Mouse (Mus musculus): Measurements from ENCODE around the gene Dusp28.

The Dusp28 gene

GRCm38 (mm10) chr1:92877431-92877978 lies 29.3 kb upstream of the Dusp28 start:
- Histone ChIP-seq H3K36me3 (ENCODE audit: insufficient read depth, low read length) (no peaks in the 10 kb centered on the region), H3K4me1 (replicated peaks; ENCODE audit: low read depth, low read length) (peaks cover 11% of the 10 kb centered on the region), H3K4me3 (replicated peaks; ENCODE audit: low read length) (no peak overlapping the region), H3K27me3 (ENCODE audit: insufficient read depth, low read length) (peaks cover 40% of the 10 kb centered on the region), H3K9me3 (ENCODE audit: low read length) (no peaks in the 10 kb centered on the region)
- TF ChIP-seq NANOG (IDR thresholded peaks at IDR 0.05; ENCODE audit: borderline replicate concordance, low read length) (no peak), CTCF (conservative IDR thresholded peaks at IDR 0.05; ENCODE audit: low read length) (no peak), POU5F1 (IDR thresholded peaks at IDR 0.05; ENCODE audit: borderline replicate concordance, low read length) (no peak)

GRCm38 (mm10) chr1:92878066-92878741 lies 28.6 kb upstream of the Dusp28 start:
- TF ChIP-seq NANOG (IDR thresholded peaks at IDR 0.05; ENCODE audit: borderline replicate concordance, low read length), result no peak
- no peak for TF ChIP-seq POU5F1 (IDR thresholded peaks at IDR 0.05; ENCODE audit: borderline replicate concordance, low read length)
- TF ChIP-seq CTCF (conservative IDR thresholded peaks at IDR 0.05; ENCODE audit: low read length), result no peak
- Histone ChIP-seq H3K27me3 (ENCODE audit: insufficient read depth, low read length) (peaks cover 40% of the 10 kb centered on the region), H3K36me3 (ENCODE audit: insufficient read depth, low read length) (no peaks in the 10 kb centered on the region), H3K4me1 (replicated peaks; ENCODE audit: low read depth, low read length) (peaks cover 16% of the 10 kb centered on the region), H3K4me3 (replicated peaks; ENCODE audit: low read length) (no peak overlapping the region), H3K9me3 (ENCODE audit: low read length) (no peaks in the 10 kb centered on the region)

- H3K9me3 ChIP-seq (ENCODE audit: low read length), result no peaks in the 10 kb centered on the region
- H3K27me3 ChIP-seq (ENCODE audit: insufficient read depth, low read length), result peaks cover 44% of the 10 kb centered on the region
- TF ChIP-seq NANOG (IDR thresholded peaks at IDR 0.05; ENCODE audit: borderline replicate concordance, low read length) (no peak), CTCF (conservative IDR thresholded peaks at IDR 0.05; ENCODE audit: low read length) (no peak), POU5F1 (IDR thresholded peaks at IDR 0.05; ENCODE audit: borderline replicate concordance, low read length) (no peak)
- H3K4me3 ChIP-seq (replicated peaks; ENCODE audit: low read length), result no peak overlapping the region
- H3K4me1 ChIP-seq (replicated peaks; ENCODE audit: low read depth, low read length), result peaks cover 16% of the 10 kb centered on the region
- no peaks in the 10 kb centered on the region for H3K36me3 ChIP-seq (ENCODE audit: insufficient read depth, low read length)
Observed at GRCm38 (mm10) chr1:92879266-92879665, 27.5 kb upstream of the Dusp28 start.

GRCm38 (mm10) chr1:92880101-92880500 lies 26.7 kb upstream of the Dusp28 start:
- Histone ChIP-seq H3K36me3 (ENCODE audit: insufficient read depth, low read length) (no peaks in the 10 kb centered on the region), H3K27me3 (ENCODE audit: insufficient read depth, low read length) (peaks cover 45% of the 10 kb centered on the region), H3K9me3 (ENCODE audit: low read length) (no peaks in the 10 kb centered on the region), H3K4me3 (replicated peaks; ENCODE audit: low read length) (no peak overlapping the region), H3K4me1 (replicated peaks; ENCODE audit: low read depth, low read length) (peaks cover 16% of the 10 kb centered on the region)
- no peak for TF ChIP-seq POU5F1 (IDR thresholded peaks at IDR 0.05; ENCODE audit: borderline replicate concordance, low read length)
- no peak for TF ChIP-seq CTCF (conservative IDR thresholded peaks at IDR 0.05; ENCODE audit: low read length)
- no peak for TF ChIP-seq NANOG (IDR thresholded peaks at IDR 0.05; ENCODE audit: borderline replicate concordance, low read length)

DNA sequence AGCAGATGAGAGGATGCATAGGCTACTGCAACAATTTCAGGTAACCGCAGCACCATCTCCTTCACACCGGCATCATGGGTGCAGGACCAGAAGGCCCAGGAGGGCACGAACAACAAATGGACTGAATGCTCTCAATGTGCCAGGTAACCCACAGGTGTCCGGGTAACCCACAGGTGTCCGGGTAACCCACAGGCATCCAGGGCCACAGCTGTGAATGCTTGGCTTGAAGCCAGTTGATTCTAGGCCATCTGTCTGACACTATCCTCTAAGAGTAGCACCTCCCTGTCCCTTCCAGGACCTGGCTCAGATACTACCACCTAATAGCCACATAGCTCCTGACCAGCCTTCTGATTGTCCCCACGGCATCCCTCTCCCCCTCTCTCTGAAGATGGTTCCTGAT lies 24.8 kb upstream of the Dusp28 start:
- H3K4me1 ChIP-seq (replicated peaks; ENCODE audit: low read depth, low read length), result peaks cover 16% of the 10 kb centered on the region
- H3K9me3 ChIP-seq (ENCODE audit: low read length), result no peaks in the 10 kb centered on the region
- H3K27me3 ChIP-seq (ENCODE audit: insufficient read depth, low read length), result peaks cover 52% of the 10 kb centered on the region
- TF ChIP-seq CTCF (conservative IDR thresholded peaks at IDR 0.05; ENCODE audit: low read length), result no peak
- no peak for TF ChIP-seq POU5F1 (IDR thresholded peaks at IDR 0.05; ENCODE audit: borderline replicate concordance, low read length)
- no peak for TF ChIP-seq NANOG (IDR thresholded peaks at IDR 0.05; ENCODE audit: borderline replicate concordance, low read length)
- H3K36me3 ChIP-seq (ENCODE audit: insufficient read depth, low read length), result no peaks in the 10 kb centered on the region
- no peak overlapping the region for H3K4me3 ChIP-seq (replicated peaks; ENCODE audit: low read length)

DNA sequence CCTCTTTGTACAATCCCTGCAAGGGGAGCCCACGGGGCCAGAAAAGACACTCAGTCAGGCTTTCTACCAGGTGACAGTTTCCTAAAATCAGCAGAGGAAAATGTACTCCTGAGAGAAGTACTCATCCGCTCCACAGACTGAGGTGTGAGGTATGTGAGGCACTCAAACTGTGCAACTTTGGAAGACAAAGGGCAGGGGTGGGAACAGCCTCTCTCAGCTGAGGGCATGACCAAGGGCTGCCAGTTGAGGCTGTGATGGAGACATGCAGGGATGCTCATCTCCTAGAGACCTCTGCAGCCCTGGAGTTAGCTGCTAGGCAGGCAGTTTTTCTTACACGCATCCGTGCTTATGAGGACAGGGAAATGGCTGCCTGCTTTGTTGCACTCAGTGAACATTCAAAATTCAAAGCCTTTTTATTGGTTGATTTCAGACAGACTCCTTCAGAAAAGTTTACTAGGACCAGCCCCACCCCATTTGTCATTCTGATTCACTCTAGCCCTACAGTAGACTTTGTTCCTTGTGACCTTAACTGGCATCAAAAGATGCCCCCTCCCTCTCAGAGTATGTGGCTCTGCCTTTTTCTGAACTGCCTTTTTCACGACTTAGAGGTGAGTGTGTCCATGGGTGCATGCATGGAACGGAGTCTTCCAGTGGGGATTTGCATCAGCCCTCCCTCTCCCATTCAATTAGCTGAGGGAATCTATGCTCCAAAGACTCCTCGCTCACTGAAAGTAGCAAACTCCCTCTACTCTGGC lies 17.7 kb upstream of the Dusp28 start:
- H3K4me1 ChIP-seq (replicated peaks; ENCODE audit: low read depth, low read length), result peaks cover 14% of the 10 kb centered on the region
- TF ChIP-seq POU5F1 (IDR thresholded peaks at IDR 0.05; ENCODE audit: borderline replicate concordance, low read length) (no peak), CTCF (conservative IDR thresholded peaks at IDR 0.05; ENCODE audit: low read length) (no peak), NANOG (IDR thresholded peaks at IDR 0.05; ENCODE audit: borderline replicate concordance, low read length) (no peak; the same call in 1 of the 2 replicates)
- peaks cover 2% of the 10 kb centered on the region; the same call in 1 of the 2 replicates for H3K9me3 ChIP-seq (ENCODE audit: low read length)
- H3K4me3 ChIP-seq (replicated peaks; ENCODE audit: low read length), result no peak overlapping the region
- H3K36me3 ChIP-seq (ENCODE audit: insufficient read depth, low read length), result no peaks in the 10 kb centered on the region
- H3K27me3 ChIP-seq (ENCODE audit: insufficient read depth, low read length), result peaks cover 45% of the 10 kb centered on the region

DNA sequence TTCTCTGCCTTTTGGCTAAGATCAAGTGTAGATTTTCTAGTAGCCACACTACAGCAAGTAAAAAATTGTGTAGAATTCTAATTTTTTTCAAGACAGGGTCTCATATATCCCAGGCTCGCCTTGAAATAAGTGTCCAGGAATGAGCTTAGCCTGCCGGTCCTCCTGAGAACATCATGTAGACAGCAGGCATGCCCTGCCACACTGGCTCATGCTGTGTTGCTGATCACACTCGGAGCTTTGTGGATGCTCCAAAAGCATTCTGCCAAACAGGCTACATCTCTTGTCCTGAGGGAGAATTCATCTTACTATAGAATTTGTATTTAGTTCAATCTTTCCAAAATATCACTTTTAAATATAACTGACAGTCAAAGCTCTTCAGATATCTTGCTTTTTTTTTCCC lies 14.0 kb upstream of the Dusp28 start:
- Histone ChIP-seq H3K4me3 (replicated peaks; ENCODE audit: low read length) (no peak overlapping the region), H3K27me3 (ENCODE audit: insufficient read depth, low read length) (peaks cover 31% of the 10 kb centered on the region), H3K9me3 (ENCODE audit: low read length) (peaks cover 2% of the 10 kb centered on the region; the same call in 1 of the 2 replicates), H3K4me1 (replicated peaks; ENCODE audit: low read depth, low read length) (peaks cover 14% of the 10 kb centered on the region), H3K36me3 (ENCODE audit: insufficient read depth, low read length) (no peaks in the 10 kb centered on the region)
- TF ChIP-seq POU5F1 (IDR thresholded peaks at IDR 0.05; ENCODE audit: borderline replicate concordance, low read length) (no peak), NANOG (IDR thresholded peaks at IDR 0.05; ENCODE audit: borderline replicate concordance, low read length) (no peak), CTCF (conservative IDR thresholded peaks at IDR 0.05; ENCODE audit: low read length) (no peak)

DNA sequence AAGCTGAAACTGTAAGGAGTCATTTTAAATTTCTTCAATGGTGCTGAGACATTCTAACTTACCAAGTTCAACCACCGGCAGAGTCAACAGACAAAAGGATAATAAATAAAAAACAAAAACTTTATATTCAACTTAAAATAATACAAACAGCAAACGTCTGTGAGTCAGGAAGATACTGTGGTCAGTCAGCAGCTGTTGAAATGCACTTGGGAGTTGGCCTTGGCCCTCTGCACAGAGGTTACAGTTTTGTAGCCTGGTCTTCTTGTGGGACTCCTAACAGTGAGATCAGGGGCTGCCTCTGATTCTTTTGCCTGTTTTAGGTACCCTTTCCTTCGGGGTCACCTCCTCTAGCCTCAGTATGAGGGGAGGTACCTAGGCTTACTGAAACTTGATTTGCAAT lies 12.9 kb upstream of the Dusp28 start:
- no peak overlapping the region for H3K4me3 ChIP-seq (replicated peaks; ENCODE audit: low read length)
- no peaks in the 10 kb centered on the region for H3K36me3 ChIP-seq (ENCODE audit: insufficient read depth, low read length)
- peaks cover 2% of the 10 kb centered on the region; the same call in 1 of the 2 replicates for H3K9me3 ChIP-seq (ENCODE audit: low read length)
- peaks cover 23% of the 10 kb centered on the region for H3K27me3 ChIP-seq (ENCODE audit: insufficient read depth, low read length)
- TF ChIP-seq CTCF (conservative IDR thresholded peaks at IDR 0.05; ENCODE audit: low read length), result no peak
- H3K4me1 ChIP-seq (replicated peaks; ENCODE audit: low read depth, low read length), result peaks cover 10% of the 10 kb centered on the region
